ENCODE assay signal across 17 mouse cellular contexts in the genomic region with DNA sequence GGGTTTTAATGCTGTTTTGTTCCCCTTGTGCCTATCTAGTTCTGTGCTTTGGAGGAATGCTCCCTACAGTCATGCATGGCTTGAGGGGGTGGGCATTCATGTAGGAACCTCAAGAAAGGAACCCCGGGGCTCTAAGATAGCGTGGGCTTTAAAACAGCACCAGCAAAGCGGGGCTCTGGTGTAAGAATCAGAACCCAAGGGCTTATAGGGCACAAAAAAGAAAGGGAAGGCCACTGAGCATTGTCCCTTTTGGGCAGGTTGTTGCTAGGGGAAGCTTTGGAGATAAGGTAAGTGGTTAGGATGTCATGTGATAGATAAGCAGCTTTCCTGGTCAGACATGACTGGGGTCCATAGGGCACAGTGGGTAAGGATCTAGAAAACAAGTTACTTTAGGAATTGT.
"Had no signal": no experiment of that assay in that cellular context is flagged by ENCODE, and none has a peak within 500 bp of the region (broad histone marks: within the 10 kb centered on the region; RNA-seq: fewer than 3 reads in every experiment).

No protein-coding gene starts in this region.

- H3K9me3 ChIP-seq: megakaryocyte, embryonic 14.5 days; midbrain, embryonic 13.5 days; midbrain, embryonic 15.5 days; neural tube, embryonic 13.5 days; neural tube, embryonic 15.5 days had no signal

- H3K9ac ChIP-seq: lung, embryonic 14.5 days; midbrain, embryonic 13.5 days; midbrain, embryonic 15.5 days; neural tube, embryonic 13.5 days; neural tube, embryonic 15.5 days had no signal

- H3K27ac ChIP-seq: midbrain, embryonic 13.5 days; midbrain, embryonic 15.5 days; neural tube, embryonic 13.5 days; neural tube, embryonic 15.5 days had no signal

- ATAC-seq: midbrain, embryonic 13.5 days; midbrain, embryonic 15.5 days had no signal

- DNase-seq: lung, adult 18-20 months; lung, embryonic 14.5 days; lung, postnatal 10 days; retina, postnatal 1 day; right cerebral cortex, adult 18-20 months; right cerebral cortex, postnatal 25 days; right cerebral cortex, postnatal 4 days; spleen, adult 18-20 months; thymus, adult 18-20 months; thymus, postnatal 14 days; thymus, postnatal 36 days had no signal

- H3K4me3 ChIP-seq: midbrain, embryonic 13.5 days; midbrain, embryonic 15.5 days; neural tube, embryonic 13.5 days; neural tube, embryonic 15.5 days had no signal

- H3K4me2 ChIP-seq: lung, embryonic 14.5 days; midbrain, embryonic 11.5 days; midbrain, embryonic 15.5 days had no signal

- H3K27me3 ChIP-seq: megakaryocyte, embryonic 14.5 days; midbrain, embryonic 13.5 days; midbrain, embryonic 15.5 days; neural tube, embryonic 13.5 days; neural tube, embryonic 15.5 days had no signal
